Mouse (Mus musculus): Measurements from ENCODE around the gene Paqr8. TPM values are rescaled to one million over a fixed set of nuclear protein-coding genes. Genes with fewer than 3 reads are reported as not detected.

Paqr8 gene
- 23.7 and 24.2 TPM in 2 replicates for polyA plus RNA-seq (2015; fragmentation: Nextera tagmentation; extraction: Ambion mirVana)

DNA sequence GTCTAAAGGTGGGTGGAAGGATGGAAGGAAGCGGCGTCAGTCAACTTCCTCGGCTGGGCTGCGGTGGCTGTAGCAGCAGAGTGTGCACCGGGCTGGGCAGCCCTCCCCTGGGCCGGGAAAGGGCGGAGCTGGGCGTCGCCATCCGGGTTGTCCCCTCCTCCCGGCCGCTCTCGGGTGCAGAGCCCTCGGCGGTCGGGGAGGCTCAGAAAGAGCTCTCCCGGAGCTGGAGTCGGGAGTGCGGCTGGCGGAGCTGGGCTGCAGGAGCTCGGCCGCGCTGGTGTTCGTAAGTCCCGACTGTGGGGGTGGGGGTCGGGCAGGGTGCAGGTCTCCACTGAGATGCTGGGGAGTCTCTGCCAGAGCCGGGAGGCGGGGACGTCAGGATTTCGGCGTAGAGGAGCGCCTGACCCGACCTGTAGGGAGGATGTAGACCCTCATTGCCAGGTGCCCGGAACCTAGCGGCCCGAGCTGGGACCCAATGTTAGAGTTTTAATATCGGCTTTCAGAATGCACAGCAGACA is at the start of gene Paqr8:
Gene Paqr8, plus strand, starts transcription at position 203 of the 518 bp plus-strand sequence.
- WGBS: under 1% methylated on average over 35 of the region's 37 CpGs
- ATAC-seq (replicated peaks): peak; percentile 98
- peak within 1 kb of the TSS; percentile 84 for H3K4me3 ChIP-seq
- H3K4me1 ChIP-seq: peaks cover 13% of the 10 kb centered on the region
- peak within 1 kb of the TSS; percentile 85 for H3K27ac ChIP-seq
- H3K27me3 ChIP-seq (replicated peaks): no peaks in the 10 kb centered on the region; the same call in 1 of the 2 replicates
- peak within 1 kb of the TSS; percentile 79 for H3K4me2 ChIP-seq
- no peaks in the 10 kb centered on the region for H3K36me3 ChIP-seq (replicated peaks)
- H3K9me3 ChIP-seq: no peaks in the 10 kb centered on the region
- H3K9ac ChIP-seq: peak within 1 kb of the TSS; percentile 74

DNA sequence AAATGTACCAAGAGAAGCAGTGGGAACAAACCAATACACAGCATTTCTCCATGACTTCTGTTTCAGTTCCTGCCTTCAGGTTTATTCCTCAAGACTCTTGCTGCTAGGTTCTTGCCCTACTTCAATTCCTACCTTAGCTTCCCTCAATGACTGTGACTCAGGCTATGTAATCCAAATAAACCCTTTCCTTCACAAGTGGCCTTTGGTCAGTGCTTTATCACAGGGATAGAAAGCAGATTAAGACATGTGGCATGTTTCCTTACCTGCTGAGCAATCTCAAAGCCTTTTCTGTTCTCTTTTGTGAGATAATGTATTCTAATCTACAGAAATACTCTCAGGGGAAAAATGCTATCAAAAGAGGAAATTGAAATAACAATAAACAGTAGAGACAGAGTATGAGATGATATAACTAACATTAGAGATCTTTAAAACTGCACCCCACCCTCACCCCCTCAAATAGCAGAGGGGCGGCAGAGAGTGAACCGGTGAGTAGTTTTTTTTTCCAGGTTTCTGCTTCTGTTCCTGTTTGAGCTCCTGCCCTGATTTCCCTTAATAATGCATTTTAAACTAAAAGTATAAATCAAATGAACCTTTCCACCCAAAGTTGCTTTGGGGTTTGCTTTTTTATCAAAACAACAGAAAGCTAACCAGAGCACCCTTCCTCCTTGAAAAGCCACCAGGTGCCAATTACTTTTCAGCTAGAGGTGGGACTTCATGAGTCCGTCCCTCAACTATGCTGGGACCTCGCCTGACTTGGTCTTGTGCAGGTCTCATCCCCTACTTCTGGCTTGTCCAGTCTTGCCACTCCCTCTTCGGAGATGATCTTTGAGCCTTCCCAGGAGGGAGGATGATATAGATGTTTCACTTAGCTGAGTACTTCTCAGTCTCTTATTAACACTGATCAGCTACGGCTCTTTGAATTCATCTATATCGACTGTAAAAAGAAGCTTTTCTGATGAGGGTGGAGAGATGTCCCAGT is 33.2 kb upstream of the Paqr8 start:
- H3K4me3 ChIP-seq: no peak overlapping the region
- H3K27ac ChIP-seq: no peak overlapping the region
- no peaks in the 10 kb centered on the region for H3K9me3 ChIP-seq
- WGBS: 81% methylated on average over 7 of the region's 7 CpGs
- H3K4me2 ChIP-seq: no peak overlapping the region
- ATAC-seq (replicated peaks): no peak
- H3K4me1 ChIP-seq: no peaks in the 10 kb centered on the region
- H3K36me3 ChIP-seq (replicated peaks): no peaks in the 10 kb centered on the region
- no peaks in the 10 kb centered on the region for H3K27me3 ChIP-seq (replicated peaks)
- no peak overlapping the region for H3K9ac ChIP-seq

DNA sequence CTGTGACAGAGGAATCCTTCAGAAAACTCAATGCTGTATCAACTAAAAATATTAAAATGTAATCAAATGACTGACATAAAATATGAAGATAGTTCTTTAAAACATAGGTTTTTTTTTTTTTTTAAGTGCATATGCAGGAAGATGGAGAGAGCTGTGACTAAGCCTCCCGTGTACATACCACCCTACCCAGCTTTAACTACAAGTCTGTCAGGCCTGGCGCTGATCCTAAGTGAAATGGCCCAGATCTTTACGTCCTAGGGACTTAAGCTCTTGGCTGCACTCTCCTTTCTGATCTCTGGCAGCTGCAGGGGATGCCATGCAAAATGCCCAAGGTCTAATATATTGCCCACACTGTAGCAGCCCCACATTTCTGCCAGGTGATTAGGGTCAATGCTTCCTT is 29.6 kb upstream of the Paqr8 start:
- Histone ChIP-seq H3K4me3 (no peak overlapping the region), H3K4me1 (no peaks in the 10 kb centered on the region), H3K27ac (no peak overlapping the region), H3K27me3 (replicated peaks) (no peaks in the 10 kb centered on the region), H3K36me3 (replicated peaks) (no peaks in the 10 kb centered on the region), H3K4me2 (no peak overlapping the region), H3K9me3 (no peaks in the 10 kb centered on the region), H3K9ac (no peak overlapping the region)
- 76% methylated on average over 3 of the region's 3 CpGs for WGBS
- no peak for ATAC-seq (replicated peaks)

DNA sequence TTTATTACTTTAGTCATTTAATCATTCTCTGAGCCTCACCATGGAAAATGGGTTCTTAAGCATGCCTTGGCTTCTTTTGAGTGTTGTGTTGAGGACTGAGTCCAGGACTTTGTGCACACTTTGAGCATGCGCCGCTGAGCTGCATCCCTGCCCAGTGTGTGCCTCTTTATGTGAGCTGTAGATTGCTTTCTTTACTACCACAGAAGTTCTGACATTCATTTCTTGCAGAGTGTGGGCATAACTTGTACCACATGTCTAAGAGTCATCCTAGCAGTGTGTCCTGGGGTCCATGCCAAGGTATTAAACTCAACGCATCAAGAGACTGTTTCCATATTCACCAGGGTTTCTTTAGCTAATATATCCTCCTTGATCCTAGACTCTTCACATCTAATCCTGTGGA is 28.5 kb upstream of the Paqr8 start:
- 87% methylated on average over 3 of the region's 3 CpGs for WGBS
- no peak overlapping the region for H3K9ac ChIP-seq
- ATAC-seq (replicated peaks): no peak
- H3K9me3 ChIP-seq: no peaks in the 10 kb centered on the region
- no peak overlapping the region for H3K4me2 ChIP-seq
- no peaks in the 10 kb centered on the region for H3K4me1 ChIP-seq
- no peaks in the 10 kb centered on the region for H3K27me3 ChIP-seq (replicated peaks)
- no peak overlapping the region for H3K4me3 ChIP-seq
- H3K27ac ChIP-seq: no peak overlapping the region
- H3K36me3 ChIP-seq (replicated peaks): no peaks in the 10 kb centered on the region

DNA sequence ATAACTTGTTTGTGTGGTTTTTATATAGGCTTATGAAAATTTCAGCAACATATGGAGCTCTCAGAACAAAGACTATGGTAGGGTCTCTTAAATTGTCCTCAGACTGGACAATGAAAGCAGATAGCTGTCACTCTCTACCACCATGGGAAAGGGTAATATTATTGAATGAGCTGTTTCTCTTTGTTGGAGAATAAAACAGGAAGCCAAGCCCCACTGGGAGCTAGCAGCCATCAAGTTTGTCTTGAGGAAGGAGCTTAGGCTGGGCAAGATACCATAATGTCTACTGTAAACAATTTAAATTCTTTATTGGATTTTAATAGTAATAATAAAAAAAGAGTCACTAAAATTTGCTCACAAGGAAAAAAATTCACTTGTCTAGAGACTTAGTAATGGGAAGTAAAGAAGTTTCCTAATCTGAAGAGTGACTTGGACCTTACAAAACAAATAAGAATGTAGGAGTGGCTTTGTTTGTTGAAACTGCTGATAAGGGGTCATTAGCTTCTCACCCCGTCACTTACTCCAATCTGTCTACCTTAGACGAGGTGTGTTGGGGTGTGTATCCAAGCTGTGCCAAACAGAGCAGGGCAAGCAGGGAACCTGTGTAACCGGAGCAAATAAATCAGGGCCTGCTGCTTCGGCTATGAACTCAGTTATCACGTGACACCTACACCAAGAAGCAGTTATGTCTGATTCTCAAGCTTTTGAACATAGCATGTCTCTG is 26.8 kb upstream of the Paqr8 start:
- H3K27me3 ChIP-seq (replicated peaks): no peaks in the 10 kb centered on the region
- ATAC-seq (replicated peaks): no peak
- no peaks in the 10 kb centered on the region for H3K9me3 ChIP-seq
- H3K4me3 ChIP-seq: no peak overlapping the region
- no peak overlapping the region for H3K27ac ChIP-seq
- no peak overlapping the region for H3K9ac ChIP-seq
- 83% methylated on average over 5 of the region's 5 CpGs for WGBS
- peaks cover 9% of the 10 kb centered on the region for H3K4me1 ChIP-seq
- no peak overlapping the region for H3K4me2 ChIP-seq
- H3K36me3 ChIP-seq (replicated peaks): no peaks in the 10 kb centered on the region

DNA sequence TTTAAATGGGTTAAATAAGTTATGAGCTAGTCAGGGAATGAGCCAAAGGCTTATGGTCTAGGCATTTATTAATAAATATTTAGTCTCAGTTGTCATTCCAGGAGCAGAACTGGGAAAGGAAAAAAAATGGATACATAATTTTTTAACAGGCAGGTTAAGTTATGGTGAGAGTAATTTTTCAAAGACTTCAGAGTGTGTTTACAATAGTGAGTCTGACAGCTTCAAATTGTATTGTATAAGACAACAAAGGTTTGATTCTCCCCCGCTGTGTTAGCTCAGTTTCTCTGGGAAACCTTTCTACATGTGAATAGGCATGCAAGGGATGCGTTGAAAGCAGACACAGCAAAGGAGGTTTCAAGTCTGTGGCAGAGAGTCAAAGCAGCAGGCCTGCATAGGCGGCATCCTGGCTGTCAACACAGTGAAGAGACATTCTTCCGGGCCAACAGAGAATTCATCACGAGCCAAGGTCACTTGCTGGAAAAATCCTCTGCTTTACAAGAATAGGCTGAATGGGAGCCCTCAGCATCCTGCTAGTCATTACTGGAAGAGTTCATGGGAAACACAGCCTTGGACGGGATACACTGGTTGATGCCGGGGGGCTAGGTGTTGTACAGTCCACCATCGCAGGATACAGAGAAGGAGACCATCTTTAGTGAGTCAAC is 23.0 kb upstream of the Paqr8 start:
- H3K9ac ChIP-seq: no peak overlapping the region
- H3K27ac ChIP-seq: peak overlapping the region; percentile 16; the same call in 1 of the 2 replicates
- 15% methylated on average over 8 of the region's 8 CpGs for WGBS
- no peaks in the 10 kb centered on the region for H3K36me3 ChIP-seq (replicated peaks)
- peak; percentile 90 for ATAC-seq (replicated peaks)
- no peak overlapping the region for H3K4me2 ChIP-seq
- H3K9me3 ChIP-seq: no peaks in the 10 kb centered on the region
- peaks cover 9% of the 10 kb centered on the region for H3K4me1 ChIP-seq
- H3K27me3 ChIP-seq (replicated peaks): no peaks in the 10 kb centered on the region
- no peak overlapping the region for H3K4me3 ChIP-seq

DNA sequence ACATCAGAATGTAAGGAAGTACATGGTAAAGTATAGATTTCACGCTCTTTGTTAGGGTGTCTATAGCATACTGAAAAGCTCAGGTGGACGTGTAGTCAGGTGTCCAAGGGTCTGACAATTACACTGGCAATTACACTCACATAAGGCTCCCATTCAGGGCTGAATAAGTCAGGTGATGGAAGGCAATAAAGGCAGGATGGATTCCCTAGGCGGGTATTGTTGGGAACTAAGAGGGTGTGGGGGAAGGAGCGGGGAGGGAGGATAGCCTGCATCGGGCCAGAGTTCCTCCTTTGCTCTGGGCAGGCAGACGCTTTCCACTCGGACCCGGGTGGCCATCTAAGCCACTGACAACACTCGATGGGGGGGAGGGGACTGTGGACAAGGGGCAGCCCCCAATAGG is 22.4 kb upstream of the Paqr8 start:
- peaks cover 9% of the 10 kb centered on the region for H3K4me1 ChIP-seq
- no peak overlapping the region for H3K4me2 ChIP-seq
- ATAC-seq (replicated peaks): peak; percentile 55; the same call in 1 of the 2 replicates
- peak overlapping the region; percentile 16; the same call in 1 of the 2 replicates for H3K27ac ChIP-seq
- no peak overlapping the region for H3K9ac ChIP-seq
- no peaks in the 10 kb centered on the region for H3K36me3 ChIP-seq (replicated peaks)
- WGBS: 30% methylated on average over 9 of the region's 9 CpGs
- H3K27me3 ChIP-seq (replicated peaks): no peaks in the 10 kb centered on the region
- no peak overlapping the region for H3K4me3 ChIP-seq
- H3K9me3 ChIP-seq: no peaks in the 10 kb centered on the region

DNA sequence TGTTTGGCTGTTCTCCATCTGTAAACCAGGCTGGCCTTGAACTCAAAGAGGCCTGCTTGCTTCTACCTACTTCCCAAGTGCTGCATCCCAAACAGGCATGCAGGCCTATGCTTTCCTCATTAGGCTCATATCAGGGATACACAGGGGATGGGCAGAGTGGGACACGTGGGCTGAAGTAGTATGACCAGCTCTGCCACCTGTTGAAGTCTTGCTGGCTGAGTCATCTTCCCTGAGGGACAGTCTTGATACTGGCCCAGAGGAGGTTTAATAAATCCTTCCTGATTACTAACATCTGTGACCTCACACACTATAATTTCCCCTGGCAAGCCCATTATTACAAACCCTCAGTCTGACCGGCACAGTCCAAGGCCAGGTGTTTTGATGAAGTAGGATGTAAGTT is 19.5 kb upstream of the Paqr8 start:
- H3K4me3 ChIP-seq: no peak overlapping the region
- H3K9me3 ChIP-seq: no peaks in the 10 kb centered on the region
- H3K9ac ChIP-seq: no peak overlapping the region
- ATAC-seq (replicated peaks): no peak
- 92% methylated on average over 2 of the region's 2 CpGs for WGBS
- no peak overlapping the region for H3K27ac ChIP-seq
- H3K27me3 ChIP-seq (replicated peaks): no peaks in the 10 kb centered on the region
- H3K4me2 ChIP-seq: no peak overlapping the region
- peaks cover 9% of the 10 kb centered on the region for H3K4me1 ChIP-seq
- no peaks in the 10 kb centered on the region for H3K36me3 ChIP-seq (replicated peaks)

DNA sequence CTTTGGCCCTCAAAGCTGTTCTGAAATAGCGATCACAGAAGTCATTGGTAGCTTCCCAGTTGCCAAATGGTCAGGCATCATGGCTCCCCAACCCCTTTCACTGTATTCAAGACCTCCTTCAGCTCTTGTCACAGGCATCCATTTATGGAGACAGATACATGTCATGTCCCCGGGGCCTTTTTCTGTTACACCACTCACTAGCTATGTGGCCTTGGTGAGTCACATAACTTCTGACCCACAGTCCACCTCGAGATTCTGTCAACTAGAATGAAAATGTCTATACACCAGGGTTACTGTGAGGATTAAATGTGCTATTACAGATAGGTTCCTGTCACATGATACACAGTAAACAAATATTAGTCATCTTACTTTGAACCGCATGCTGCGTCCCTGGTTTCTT is 17.9 kb upstream of the Paqr8 start:
- Histone ChIP-seq H3K4me1 (peaks cover 7% of the 10 kb centered on the region), H3K4me3 (no peak overlapping the region), H3K27me3 (replicated peaks) (no peaks in the 10 kb centered on the region), H3K9me3 (no peaks in the 10 kb centered on the region), H3K4me2 (no peak overlapping the region), H3K27ac (no peak overlapping the region), H3K9ac (no peak overlapping the region), H3K36me3 (replicated peaks) (no peaks in the 10 kb centered on the region)
- WGBS: 91% methylated on average over 5 of the region's 5 CpGs
- no peak for ATAC-seq (replicated peaks)

DNA sequence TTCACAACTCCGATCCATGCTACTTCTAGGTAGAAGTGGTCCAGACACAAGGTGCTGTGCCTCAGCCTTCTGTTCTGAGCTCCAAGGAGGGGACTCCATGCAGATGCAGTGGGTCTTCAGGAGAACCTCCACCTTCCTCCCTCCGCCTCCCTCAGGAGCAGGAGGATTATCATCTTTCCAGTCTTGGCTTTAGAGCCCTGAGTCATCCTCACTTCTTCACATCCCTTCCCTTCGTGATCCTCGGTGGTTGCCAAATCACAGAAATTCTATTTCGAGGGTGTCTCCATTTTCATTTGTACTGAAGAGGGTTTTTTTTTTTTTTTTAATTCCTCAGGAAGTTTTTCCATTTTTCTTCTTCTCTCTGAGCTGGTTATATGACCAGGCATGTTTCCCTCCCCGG is 16.3 kb upstream of the Paqr8 start:
- H3K27me3 ChIP-seq (replicated peaks): no peaks in the 10 kb centered on the region
- no peak for ATAC-seq (replicated peaks)
- H3K27ac ChIP-seq: no peak overlapping the region
- H3K36me3 ChIP-seq (replicated peaks): no peaks in the 10 kb centered on the region
- no peak overlapping the region for H3K4me3 ChIP-seq
- no peaks in the 10 kb centered on the region for H3K4me1 ChIP-seq
- no peak overlapping the region for H3K9ac ChIP-seq
- no peak overlapping the region for H3K4me2 ChIP-seq
- 90% methylated on average over 6 of the region's 6 CpGs for WGBS
- H3K9me3 ChIP-seq: no peaks in the 10 kb centered on the region

DNA sequence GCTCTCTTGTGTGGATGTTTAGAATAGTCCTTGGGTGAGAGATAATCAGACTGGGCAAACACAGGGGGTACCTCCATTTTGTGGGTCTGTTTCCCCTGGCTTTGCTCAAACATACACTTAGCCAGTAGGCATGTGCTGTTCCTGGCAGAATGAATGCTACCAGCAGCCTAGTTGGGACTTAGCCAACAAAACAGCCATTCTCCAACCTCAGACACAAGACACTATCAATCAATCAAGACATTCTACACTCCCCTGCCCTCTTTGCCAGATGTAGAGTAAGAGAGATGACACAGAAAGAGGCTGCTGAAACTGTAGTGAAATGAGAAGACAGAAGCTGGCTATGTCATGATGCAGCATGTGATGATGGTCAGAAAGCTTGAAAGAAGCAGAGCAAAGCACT is 13.1 kb upstream of the Paqr8 start:
- Histone ChIP-seq H3K9me3 (no peaks in the 10 kb centered on the region), H3K36me3 (replicated peaks) (no peaks in the 10 kb centered on the region), H3K27ac (no peak overlapping the region), H3K4me3 (no peak overlapping the region), H3K9ac (no peak overlapping the region), H3K4me1 (no peaks in the 10 kb centered on the region), H3K27me3 (replicated peaks) (no peaks in the 10 kb centered on the region), H3K4me2 (no peak overlapping the region)
- ATAC-seq (replicated peaks): no peak

DNA sequence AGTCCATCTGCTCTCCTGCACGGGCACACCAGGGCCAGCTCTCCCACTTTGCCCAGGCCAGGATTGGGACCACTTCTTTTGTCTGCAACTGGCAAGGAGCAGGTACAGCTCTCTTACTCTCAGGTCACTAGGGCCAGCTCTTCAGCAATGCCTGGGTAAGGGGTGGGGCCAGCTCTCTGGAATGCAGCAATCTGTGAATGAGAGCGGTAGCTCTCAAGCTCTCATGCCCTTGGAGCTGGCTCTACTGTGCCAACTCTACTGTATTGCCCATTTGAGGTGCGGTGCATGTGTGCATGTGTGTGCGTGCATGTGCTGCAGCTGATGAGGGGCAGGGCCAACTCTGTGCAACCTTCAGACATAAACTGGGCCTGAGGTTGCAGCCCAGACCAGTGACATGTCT is 11.0 kb upstream of the Paqr8 start:
- 86% methylated on average over 4 of the region's 4 CpGs for WGBS
- H3K4me2 ChIP-seq: no peak overlapping the region
- H3K9me3 ChIP-seq: no peaks in the 10 kb centered on the region
- no peak for ATAC-seq (replicated peaks)
- H3K9ac ChIP-seq: no peak overlapping the region
- H3K4me3 ChIP-seq: no peak overlapping the region
- H3K36me3 ChIP-seq (replicated peaks): no peaks in the 10 kb centered on the region
- H3K27me3 ChIP-seq (replicated peaks): no peaks in the 10 kb centered on the region
- H3K4me1 ChIP-seq: no peaks in the 10 kb centered on the region
- H3K27ac ChIP-seq: no peak overlapping the region

All from midbrain, embryonic 15.5 days (tissue).